Mouse (Mus musculus): ENCODE data around the gene Adgrg5.

- TF ChIP-seq GATA1 (IDR thresholded peaks at IDR 0.05; ENCODE audit: low read length) (no peak), TAL1 (IDR thresholded peaks at IDR 0.05; ENCODE audit: low read length) (no peak)
Observed at GRCm38 (mm10) chr8:94913061-94913660, 10.3 kb upstream of the Adgrg5 start.
